15 mouse cellular contexts compared by ENCODE assay signal in genomic region chr7:78841601-78842000, GRCm38 (mm10).
"Had no signal": no experiment of that assay in that cellular context is flagged by ENCODE, and none has a peak within 500 bp of the region (broad histone marks: within the 10 kb centered on the region; RNA-seq: fewer than 3 reads in every experiment).

No protein-coding gene starts in this region.

- H3K9ac ChIP-seq: liver, embryonic 13.5 days; midbrain, embryonic 12.5 days; midbrain, embryonic 15.5 days; neural tube, embryonic 13.5 days had no signal

- H3K4me2 ChIP-seq: liver, embryonic 13.5 days; midbrain, embryonic 12.5 days; midbrain, embryonic 15.5 days; neural tube, embryonic 13.5 days had no signal

- DNase-seq: kidney, postnatal 10 days; kidney, postnatal 36 days; layer of hippocampus, postnatal 36 days; liver, embryonic 13.5 days; lung, adult 2 months; lung, postnatal 14 days; lung, postnatal 4 days; retina, postnatal 1 day; right cerebral cortex, postnatal 25 days; thymus, adult 18-20 months; thymus, postnatal 36 days had no signal

- H3K27me3 ChIP-seq: liver, embryonic 13.5 days; midbrain, embryonic 12.5 days; midbrain, embryonic 15.5 days; neural tube, embryonic 13.5 days had no signal

- H3K9me3 ChIP-seq: liver, embryonic 13.5 days; midbrain, embryonic 12.5 days; midbrain, embryonic 15.5 days; neural tube, embryonic 13.5 days had no signal

- H3K27ac ChIP-seq: left cerebral cortex, adult 2 months; liver, embryonic 13.5 days; midbrain, embryonic 12.5 days; midbrain, embryonic 15.5 days; neural tube, embryonic 13.5 days had no signal

- ATAC-seq: midbrain, embryonic 15.5 days had no signal

- H3K4me3 ChIP-seq: left cerebral cortex, adult 2 months; liver, embryonic 13.5 days; midbrain, embryonic 12.5 days; midbrain, embryonic 15.5 days; neural tube, embryonic 13.5 days had no signal
